Mouse (Mus musculus) effector memory CD4-positive, alpha-beta T cell, adult 5 months (primary cell): ENCODE results near the gene Impdh1. TPM values are rescaled to one million over a fixed set of nuclear protein-coding genes. Genes with fewer than 3 reads are reported as not detected.

Source experiments
- polyA plus RNA-seq: library from polyadenylated mRNA; unstranded; fragments of 100-300 nt; shearing (Covaris generic); gene quantifications from one replicate; pipeline ENCODE4 v1.2.1, GENCODE M21; 2017

Gene Impdh1
- 119 TPM for polyA plus RNA-seq

DNA sequence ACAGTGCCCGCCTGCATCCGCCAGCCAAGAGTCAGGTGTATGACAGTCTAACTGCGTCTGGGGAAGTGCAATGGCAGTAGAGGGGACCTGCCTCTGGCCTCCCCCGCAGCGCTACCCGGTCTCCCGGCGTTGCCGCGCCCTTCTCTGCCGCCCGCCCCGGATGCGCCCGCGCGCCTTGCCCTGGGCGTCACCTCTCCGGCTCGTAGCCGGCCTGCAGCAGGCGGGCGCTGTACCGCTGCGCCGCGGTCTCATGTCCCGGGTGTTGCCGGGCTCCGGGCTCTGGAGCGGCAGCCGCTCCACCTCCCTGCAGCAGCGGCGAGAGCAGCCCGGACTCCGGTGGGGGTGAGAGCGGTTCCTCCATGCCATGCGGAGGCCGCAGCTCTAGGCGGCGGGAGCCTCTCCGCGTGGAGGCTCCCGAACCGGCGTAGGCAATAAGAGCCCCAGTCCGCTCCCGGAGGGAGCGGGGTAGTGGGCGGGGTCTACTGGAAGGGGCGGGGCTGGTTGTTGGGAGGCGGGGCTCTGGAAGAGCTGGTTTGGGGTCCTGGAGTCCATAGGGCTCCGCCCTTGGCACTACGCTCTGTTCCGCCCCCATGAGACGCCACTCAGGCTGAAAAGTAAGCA lies at the start of gene Impdh1:
Gene Impdh1, minus strand, starts transcription at position 484 of the 621 bp plus-strand sequence.

DNA sequence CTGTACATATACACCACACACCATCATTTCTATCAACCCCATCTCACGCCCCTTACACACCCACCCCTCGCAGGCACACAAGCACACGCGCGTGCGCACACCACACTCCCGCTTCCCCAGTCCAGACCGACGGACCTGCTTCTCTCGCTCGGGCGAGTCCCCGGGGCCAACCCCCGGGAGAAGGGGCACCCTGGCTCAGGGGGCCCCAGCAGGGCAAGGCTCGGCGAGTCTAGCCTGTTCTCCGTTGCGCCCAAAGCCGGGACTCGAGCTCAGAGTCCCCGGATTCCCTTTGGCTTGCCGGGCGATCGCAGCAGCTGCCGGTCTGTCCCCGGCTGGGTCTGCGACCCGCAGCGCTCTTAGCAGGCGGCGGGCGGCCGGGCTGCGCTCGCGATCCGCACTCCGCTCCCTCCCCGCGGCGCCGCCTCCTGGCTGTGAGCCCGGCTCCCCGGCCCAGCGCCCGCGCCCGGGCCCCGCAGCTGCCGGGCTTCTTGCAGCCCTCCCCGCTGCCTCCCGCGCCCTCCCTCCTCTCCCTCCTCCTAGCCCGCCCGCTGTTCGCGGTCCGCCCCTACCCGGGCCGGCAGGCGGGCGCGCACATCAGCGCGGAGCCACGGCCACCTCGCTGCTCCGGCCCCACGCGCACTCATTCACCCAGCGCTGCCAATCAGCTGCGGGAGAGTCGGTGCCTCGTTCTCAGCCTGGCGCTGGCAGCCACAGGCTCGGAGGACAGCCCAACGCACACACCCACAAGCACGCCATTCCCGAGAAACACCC lies 37.1 kb downstream of the Impdh1 start, which contains the start of gene Prrt4:
Gene Prrt4, minus strand, starts transcription at position 697 of the 771 bp plus-strand sequence.

DNA sequence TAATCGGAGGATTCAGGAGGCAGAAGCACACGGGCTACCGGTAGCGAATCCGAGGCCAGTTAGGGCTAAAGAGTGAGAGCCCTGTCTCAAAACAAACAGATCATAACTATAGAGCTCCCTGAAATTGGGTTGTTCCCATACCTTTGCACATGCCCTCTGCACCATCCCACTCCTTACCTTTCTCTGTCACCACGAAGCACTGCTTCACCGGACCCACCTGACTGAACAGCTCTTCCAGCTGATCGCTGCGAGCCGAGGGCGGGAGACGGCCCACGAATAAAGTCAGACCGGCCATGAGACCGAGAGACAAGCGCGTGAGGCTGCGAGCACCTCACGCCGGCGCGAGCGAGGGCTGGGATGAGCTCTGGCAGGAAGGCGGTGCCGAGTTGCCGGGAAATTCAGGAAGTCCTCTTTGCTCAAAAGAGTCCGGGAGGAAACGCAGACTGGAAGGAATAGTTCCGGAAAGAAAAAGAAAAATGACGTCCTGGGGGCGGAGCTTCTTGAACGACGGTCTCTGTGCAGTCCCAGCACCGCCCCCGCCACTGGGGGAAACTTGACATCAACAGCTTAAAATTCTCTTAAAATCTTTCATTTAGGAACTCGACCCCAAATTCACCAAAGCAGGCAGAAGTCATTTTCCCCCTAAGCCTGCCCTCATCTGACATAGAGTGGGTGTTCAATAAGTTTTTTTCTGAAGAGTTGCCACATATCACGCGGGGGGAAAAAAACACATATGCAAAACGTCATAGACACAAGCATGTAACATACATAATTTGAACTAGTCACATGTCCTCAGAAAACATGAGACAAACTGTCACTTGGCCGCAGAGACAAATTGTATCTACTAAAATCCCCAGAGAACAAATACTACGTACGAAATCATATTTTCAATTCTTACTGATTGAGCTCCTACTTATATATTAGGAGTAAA lies 51.6 kb downstream of the Impdh1 start, which contains the start of gene Rbm28:
Gene Rbm28, minus strand, starts transcription at position 693 of the 931 bp plus-strand sequence.

Other genes with a start within 250 kb of the Impdh1 start
- 0.11 TPM for gene Lep, start 156.1 kb downstream of the Impdh1 start, polyA plus RNA-seq
- 66.3 TPM for gene Rbm28, start 51.4 kb downstream of the Impdh1 start, polyA plus RNA-seq
- 0.17 TPM for gene Prrt4, start 36.8 kb downstream of the Impdh1 start, polyA plus RNA-seq
- 230 TPM for gene Hilpda, start 56.1 kb upstream of the Impdh1 start, polyA plus RNA-seq
- 0.99 TPM for gene Fam71f2, start 63.2 kb upstream of the Impdh1 start, polyA plus RNA-seq
- gene Fam71f1, start 102.8 kb upstream of the Impdh1 start, polyA plus RNA-seq: not detected
- 84.0 TPM for gene Calu, start 131.7 kb upstream of the Impdh1 start, polyA plus RNA-seq
- gene Opn1sw, start 172.1 kb upstream of the Impdh1 start, polyA plus RNA-seq: not detected
- 1.2 TPM for gene Ccdc136, start 179.9 kb upstream of the Impdh1 start, polyA plus RNA-seq
- gene Flnc, start 216.9 kb upstream of the Impdh1 start, polyA plus RNA-seq: not detected